Mouse (Mus musculus) hindbrain, embryonic 10.5 days (tissue): ENCODE measurements around the gene Duoxa1. TPM values are rescaled to one million over a fixed set of nuclear protein-coding genes. Genes with fewer than 3 reads are reported as not detected.
"Not testable (repeated sequence)": the region's sequence is repeated elsewhere in the genome, so short reads cannot be mapped to it uniquely, and the experiment has no call there.

ENCODE experiments used
- DNase-seq: peaks from one replicate; pipeline ENCODE4 v3.0.0-alpha.2; 2017; ENCODE audit warnings: low spot score
- H3K27ac ChIP-seq: fragments of 300-500 bp; sonication (generic); 2 replicates; pipeline ENCODE4 v1.5.1; 2016; ENCODE audit warnings: mild to moderate bottlenecking, moderate library complexity
- H3K27me3 ChIP-seq: fragments of 300-500 bp; sonication (generic); 2 replicates; pipeline ENCODE4 v1.6.1; 2016; ENCODE audit warnings: mild to moderate bottlenecking; ENCODE audit not compliant: poor library complexity, insufficient read depth, severe bottlenecking
- H3K36me3 ChIP-seq: fragments of 300-500 bp; sonication (generic); 2 replicates; pipeline ENCODE4 v1.6.1; 2016; ENCODE audit warnings: mild to moderate bottlenecking, moderate library complexity
- H3K4me1 ChIP-seq: fragments of 300-500 bp; sonication (generic); replicated peaks from 2 replicates; pipeline ENCODE4 v1.6.1; 2016; ENCODE audit warnings: mild to moderate bottlenecking
- H3K4me3 ChIP-seq: fragments of 300-500 bp; sonication (generic); 2 replicates; pipeline ENCODE4 v1.5.1; 2016; ENCODE audit warnings: mild to moderate bottlenecking, moderate library complexity
- H3K9me3 ChIP-seq: fragments of 300-500 bp; sonication (generic); 2 replicates; pipeline ENCODE4 v1.6.1; 2016; ENCODE audit warnings: mild to moderate bottlenecking, moderate library complexity
- WGBS: fragments of 180-500 bp; shearing (Covaris S2); methylation state at CpG from one replicate; pipeline ENCODE4 v1.1.7; 2016; 5-methylcytosine and 5-hydroxymethylcytosine counted together
- polyA plus RNA-seq: library from polyadenylated mRNA; unstranded; fragments of >200 nt; fragmentation: Nextera tagmentation; extraction: Ambion mirVana; gene quantifications from 2 replicates; pipeline ENCODE4 v1.2.1, GENCODE M21; 2016

Duoxa1 gene
- polyA plus RNA-seq, 1 experiment from 2014 or later: not detected

DNA sequence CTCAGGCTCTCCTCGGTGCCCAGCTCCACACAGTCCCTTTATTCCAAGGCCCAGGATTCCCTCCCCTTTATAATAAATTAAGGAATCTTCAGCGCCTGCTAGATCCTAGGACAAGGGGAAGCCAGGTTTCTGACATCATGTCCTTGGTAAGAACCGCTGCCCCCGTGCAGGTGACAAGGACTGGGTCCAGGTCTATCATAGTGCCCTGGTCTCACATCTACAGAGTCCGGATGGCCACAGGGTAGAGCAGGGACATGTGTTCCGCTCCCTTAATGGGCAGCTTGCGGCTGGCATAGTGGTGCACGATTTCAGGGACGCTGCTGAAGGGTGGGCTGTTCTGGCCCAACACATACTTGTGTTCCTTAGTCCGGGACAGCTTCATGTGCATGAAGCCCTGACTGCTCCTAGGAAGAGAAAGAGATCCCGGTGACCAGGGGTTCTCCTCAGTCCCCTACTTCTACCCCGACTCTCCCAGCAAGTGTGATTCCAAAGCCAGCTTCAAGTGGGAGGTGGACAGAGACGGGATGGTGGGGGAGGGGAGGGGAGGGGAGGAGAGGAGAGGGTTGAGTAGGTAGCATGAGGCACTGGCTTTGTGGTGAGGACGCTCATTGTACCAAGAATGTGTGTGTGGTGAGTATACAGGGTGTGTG, 35.7 kb upstream of the Duoxa1 start:
- Histone ChIP-seq H3K27me3 (no peaks in the 10 kb centered on the region), H3K4me3 (peak overlapping the region; percentile 64), H3K36me3 (peaks cover 34% of the 10 kb centered on the region), H3K9me3 (no peaks in the 10 kb centered on the region), H3K27ac (peak overlapping the region; percentile 99), H3K4me1 (peaks cover 58% of the 10 kb centered on the region)
- DNase-seq: no peak
- WGBS: 6% methylated on average over 14 of the region's 14 CpGs

DNA sequence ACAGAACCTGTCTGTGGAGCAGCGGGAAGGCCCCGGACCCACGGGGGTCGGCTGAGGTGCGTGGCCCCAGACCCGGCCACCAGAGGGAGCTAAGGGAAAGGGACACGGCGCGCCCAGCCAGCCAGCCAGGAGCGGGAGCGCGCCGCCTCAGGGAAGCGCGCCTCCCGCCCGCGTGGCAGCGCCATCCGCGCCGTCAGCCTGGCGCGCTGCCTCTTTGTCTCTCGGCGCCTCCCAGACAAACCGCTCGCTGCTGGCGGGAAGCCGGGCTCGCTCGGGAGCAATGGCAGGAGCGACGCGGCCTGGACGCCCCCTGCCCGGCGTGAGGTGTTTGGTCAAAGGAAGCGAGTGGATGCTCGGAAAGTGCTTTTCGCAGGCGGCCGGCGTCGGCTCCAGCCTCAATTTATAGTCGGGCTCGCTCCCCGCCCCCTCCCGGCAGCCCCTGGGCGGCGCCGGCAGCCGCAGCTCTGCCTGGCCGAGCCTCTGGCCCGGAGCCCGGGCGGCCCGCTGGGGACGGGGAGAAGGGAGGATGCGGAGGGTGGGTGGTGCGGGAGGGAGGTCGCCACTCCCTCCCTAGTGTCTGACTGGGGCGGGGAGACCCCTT, 35.1 kb upstream of the Duoxa1 start:
- Histone ChIP-seq H3K9me3 (no peaks in the 10 kb centered on the region), H3K4me3 (peak overlapping the region; percentile 64), H3K27ac (peak overlapping the region; percentile 99), H3K27me3 (no peaks in the 10 kb centered on the region), H3K36me3 (peaks cover 27% of the 10 kb centered on the region), H3K4me1 (peaks cover 52% of the 10 kb centered on the region)
- DNase-seq: peak; percentile 87
- WGBS: under 1% methylated on average over 63 of the region's 63 CpGs

DNA sequence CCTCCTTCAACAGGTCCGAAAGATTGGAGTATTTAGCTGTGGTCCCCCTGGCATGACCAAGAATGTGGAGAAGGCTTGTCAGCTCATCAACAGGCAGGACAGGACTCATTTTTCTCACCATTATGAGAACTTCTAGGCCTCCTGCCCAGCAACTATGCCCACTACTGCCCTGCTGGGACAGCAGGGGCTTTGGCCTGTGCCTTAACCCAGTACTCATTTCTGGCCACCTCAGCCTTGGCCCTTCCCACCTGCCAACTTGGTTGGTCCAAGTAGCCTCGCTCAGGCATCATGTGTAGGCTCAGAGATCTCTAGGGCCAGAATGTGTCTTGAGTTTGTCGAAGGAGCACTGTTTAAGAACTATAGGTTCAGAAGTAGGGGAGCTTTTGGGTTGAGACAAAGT, 33.7 kb upstream of the Duoxa1 start:
- peaks cover 17% of the 10 kb centered on the region for H3K36me3 ChIP-seq
- H3K27ac ChIP-seq: no peak overlapping the region
- no peaks in the 10 kb centered on the region for H3K27me3 ChIP-seq
- H3K4me1 ChIP-seq: peaks cover 39% of the 10 kb centered on the region
- no peak for DNase-seq
- no peaks in the 10 kb centered on the region for H3K9me3 ChIP-seq
- WGBS: 90% methylated on average over 3 of the region's 3 CpGs
- no peak overlapping the region for H3K4me3 ChIP-seq

DNA sequence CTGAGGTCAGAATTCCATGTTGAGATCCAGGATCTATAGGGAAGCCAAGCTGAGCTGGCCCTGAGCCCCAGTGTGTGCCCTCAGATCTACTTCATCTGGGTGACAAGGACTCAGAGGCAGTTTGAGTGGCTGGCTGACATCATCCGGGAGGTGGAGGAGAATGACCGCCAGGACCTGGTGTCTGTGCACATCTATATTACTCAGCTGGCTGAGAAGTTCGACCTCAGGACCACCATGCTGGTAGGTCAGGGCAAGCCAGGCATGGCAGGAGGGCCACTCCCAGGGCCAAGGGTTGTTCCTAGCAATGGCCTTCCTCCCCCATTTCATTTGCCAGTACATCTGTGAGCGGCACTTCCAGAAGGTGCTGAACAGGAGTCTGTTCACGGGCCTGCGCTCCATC, 32.6 kb upstream of the Duoxa1 start:
- not testable (repeated sequence) for DNase-seq, H3K27ac ChIP-seq, H3K36me3 ChIP-seq, H3K4me3 ChIP-seq, H3K27me3 ChIP-seq, H3K9me3 ChIP-seq
- WGBS: 90% methylated on average over 6 of the region's 6 CpGs
- peaks cover 28% of the 10 kb centered on the region for H3K4me1 ChIP-seq

DNA sequence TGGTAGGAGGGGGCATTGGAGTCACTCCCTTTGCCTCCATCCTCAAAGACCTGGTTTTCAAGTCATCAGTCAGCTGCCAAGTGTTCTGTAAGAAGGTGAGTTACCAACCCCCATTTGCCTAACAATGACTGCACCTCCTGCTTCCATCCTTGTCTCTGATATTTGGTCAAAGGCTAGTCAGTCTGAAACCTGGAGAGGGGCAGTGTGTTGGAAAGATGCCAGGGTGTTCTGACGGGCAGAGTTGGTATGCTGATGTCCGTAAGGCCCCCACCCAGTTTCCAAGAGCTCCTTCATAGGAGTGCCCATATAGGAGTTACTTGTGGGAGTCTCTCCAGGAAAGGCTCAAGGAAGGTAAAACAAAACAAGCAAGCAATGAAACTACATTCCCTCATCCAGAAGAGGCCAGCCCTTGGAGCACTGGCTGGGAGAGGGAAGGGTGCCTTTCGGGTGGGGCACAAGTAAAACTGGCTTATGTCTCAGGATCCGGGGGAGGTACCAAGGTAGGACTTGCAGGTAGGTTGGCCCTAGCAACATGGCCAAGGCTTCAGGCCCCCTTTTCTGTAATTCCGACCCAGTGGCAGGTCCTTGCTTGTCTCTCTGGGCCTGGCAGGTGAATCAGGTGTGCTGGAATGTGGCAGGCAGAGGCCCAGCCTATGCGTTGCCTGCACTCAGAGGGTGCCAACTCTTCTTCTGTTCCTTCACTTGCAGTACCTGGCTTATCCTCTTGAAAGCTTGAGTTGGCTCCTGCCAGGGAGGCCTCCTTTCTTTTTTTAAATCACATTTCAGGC, 31.8 kb upstream of the Duoxa1 start:
- DNase-seq: no peak
- no peak overlapping the region for H3K4me3 ChIP-seq
- H3K4me1 ChIP-seq: peaks cover 25% of the 10 kb centered on the region
- no peaks in the 10 kb centered on the region for H3K27me3 ChIP-seq
- H3K9me3 ChIP-seq: no peaks in the 10 kb centered on the region
- no peak overlapping the region for H3K27ac ChIP-seq
- peaks cover 6% of the 10 kb centered on the region; the same call in 1 of the 2 replicates for H3K36me3 ChIP-seq
- WGBS: 86% methylated on average over 6 of the region's 6 CpGs

DNA sequence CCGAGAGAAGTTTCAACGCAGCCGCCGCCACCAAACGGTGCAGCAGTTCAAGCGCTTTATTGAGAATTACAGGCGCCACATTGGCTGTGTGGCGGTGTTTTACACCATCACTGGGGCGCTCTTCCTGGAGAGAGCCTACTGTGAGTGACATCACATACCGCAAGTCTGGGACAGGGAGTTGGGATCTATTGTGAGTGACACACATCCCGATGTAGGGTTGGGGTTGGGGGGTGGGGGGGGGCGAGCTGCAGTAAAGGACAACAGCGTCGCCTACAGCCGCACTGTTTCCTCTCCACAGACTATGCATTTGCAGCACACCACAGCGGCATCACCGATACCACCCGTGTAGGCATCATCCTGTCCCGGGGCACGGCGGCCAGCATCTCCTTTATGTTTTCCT, 23.8 kb upstream of the Duoxa1 start:
- peaks cover 6% of the 10 kb centered on the region; the same call in 1 of the 2 replicates for H3K27me3 ChIP-seq
- H3K4me3 ChIP-seq: peak overlapping the region; percentile 26
- 62% methylated on average over 21 of the region's 21 CpGs for WGBS
- no peak overlapping the region for H3K27ac ChIP-seq
- no peaks in the 10 kb centered on the region for H3K9me3 ChIP-seq
- no peak for DNase-seq
- H3K36me3 ChIP-seq: no peaks in the 10 kb centered on the region
- H3K4me1 ChIP-seq: no peaks in the 10 kb centered on the region

DNA sequence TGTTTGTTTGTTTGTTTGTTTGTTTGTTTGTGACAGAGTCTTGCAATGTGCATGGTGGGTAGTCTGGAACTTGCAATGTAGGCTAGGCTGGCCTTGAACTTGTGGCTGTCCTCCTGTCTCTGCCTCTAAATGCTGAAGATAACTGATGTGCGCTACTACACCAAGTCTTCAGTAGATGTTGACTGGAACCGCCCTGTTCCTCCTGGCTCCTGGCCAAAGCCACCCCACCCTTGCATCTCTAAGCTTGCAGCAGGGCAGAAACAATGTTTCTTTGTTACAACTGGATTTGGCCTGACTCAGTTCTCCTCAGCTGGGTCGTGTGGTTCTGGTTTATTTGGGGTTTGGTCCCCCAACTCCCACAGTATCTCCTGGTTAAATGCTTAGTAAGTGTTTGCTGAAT, 20.6 kb upstream of the Duoxa1 start:
- no peak overlapping the region for H3K27ac ChIP-seq
- H3K4me3 ChIP-seq: no peak overlapping the region
- peaks cover 6% of the 10 kb centered on the region; the same call in 1 of the 2 replicates for H3K27me3 ChIP-seq
- no peaks in the 10 kb centered on the region for H3K36me3 ChIP-seq
- DNase-seq: no peak
- 86% methylated on average over 3 of the region's 3 CpGs for WGBS
- H3K9me3 ChIP-seq: no peaks in the 10 kb centered on the region
- H3K4me1 ChIP-seq: no peaks in the 10 kb centered on the region

DNA sequence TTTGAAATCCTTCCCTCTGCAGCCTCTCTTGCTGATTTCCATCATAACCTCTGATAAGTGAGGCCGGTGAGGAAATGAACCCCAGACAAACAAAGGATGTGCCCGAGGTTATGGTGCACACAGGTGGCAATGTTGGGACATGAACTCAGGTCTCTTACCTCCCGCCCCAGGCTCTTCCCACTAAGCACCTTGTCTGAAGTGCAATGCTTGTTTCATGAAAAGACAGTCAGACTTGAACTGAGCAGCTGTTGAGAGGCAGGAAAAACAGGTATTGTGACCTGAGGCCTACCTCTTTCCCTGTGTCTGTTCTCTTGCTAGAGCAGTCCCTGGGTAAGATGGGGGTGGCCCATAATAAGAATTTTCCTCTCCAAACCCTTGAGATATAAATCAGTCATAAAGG, 18.7 kb upstream of the Duoxa1 start:
- 0 out of 2 replicates have a peak, but pooled peaks cover 6% of the 10 kb centered on the region for H3K27me3 ChIP-seq
- no peak overlapping the region for H3K4me3 ChIP-seq
- H3K4me1 ChIP-seq: no peaks in the 10 kb centered on the region
- no peak overlapping the region for H3K27ac ChIP-seq
- no peak for DNase-seq
- H3K9me3 ChIP-seq: no peaks in the 10 kb centered on the region
- WGBS: 81% methylated on average over 3 of the region's 3 CpGs
- no peaks in the 10 kb centered on the region for H3K36me3 ChIP-seq

DNA sequence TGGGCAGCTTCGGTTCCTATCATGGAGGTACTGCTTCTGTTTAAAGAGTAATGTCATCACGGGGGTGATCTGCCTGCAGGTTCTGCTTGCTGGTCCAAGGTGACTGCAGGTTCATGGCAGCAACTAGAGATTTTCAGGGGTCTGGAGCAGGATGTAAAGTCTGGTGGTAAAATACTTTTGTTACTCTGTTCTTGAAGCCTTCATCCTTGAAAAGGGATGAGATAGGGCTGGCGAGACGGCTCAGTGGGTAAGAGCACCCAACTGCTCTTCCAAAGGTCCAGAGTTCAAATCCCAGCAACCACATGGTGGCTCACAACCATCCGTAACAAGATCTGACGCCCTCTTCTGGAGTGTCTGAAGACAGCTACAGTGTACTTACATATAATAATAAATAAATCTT, 16.8 kb upstream of the Duoxa1 start:
- H3K27ac ChIP-seq, H3K36me3 ChIP-seq, DNase-seq, H3K4me3 ChIP-seq, H3K27me3 ChIP-seq, H3K9me3 ChIP-seq, H3K4me1 ChIP-seq: not testable (repeated sequence)
- 85% methylated on average over 6 of the region's 6 CpGs for WGBS

DNA sequence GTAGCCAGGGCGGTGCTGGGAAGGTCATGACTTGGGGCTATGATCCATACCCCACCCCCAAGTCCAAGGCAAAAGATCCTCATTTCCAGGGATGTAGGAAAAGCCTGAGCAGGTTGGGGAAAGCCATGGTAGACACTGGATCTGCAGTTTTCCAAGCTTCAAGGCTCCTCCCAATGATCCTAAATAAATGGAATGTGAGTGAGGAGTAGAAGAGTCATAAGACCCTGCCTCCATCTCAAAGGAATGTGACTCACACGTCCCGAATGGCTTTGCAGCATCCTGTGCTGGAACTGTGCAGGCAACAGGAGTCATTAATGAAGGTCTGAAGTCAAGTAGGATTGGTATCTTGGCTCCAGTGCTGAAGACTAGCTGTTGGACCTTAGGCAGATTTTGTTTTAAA, 14.5 kb upstream of the Duoxa1 start:
- WGBS: 71% methylated on average over 3 of the region's 3 CpGs
- H3K27me3 ChIP-seq: no peaks in the 10 kb centered on the region
- H3K27ac ChIP-seq: no peak overlapping the region
- H3K36me3 ChIP-seq: no peaks in the 10 kb centered on the region
- DNase-seq: no peak
- no peaks in the 10 kb centered on the region for H3K9me3 ChIP-seq
- no peaks in the 10 kb centered on the region for H3K4me1 ChIP-seq
- H3K4me3 ChIP-seq: no peak overlapping the region

DNA sequence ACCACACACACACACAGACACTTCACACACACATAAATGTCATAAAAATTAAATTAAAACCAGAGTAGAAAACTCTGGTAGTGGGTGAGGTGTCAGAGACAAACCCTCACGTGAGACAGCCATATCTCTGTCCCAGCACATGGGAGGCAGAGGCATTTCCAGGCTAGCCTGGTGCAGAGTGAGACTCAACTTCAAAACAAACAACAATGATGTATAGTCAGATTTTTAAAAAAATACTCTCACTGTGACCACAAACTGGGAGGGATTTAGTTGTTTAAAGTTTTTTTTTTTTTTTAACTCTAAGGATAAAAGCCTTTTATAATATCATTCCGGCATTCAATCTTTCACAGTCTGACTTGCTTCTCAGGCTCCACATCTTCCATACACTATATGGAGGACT, 11.8 kb upstream of the Duoxa1 start:
- Histone ChIP-seq H3K4me3 (no peak overlapping the region), H3K27me3 (no peaks in the 10 kb centered on the region), H3K9me3 (no peaks in the 10 kb centered on the region), H3K36me3 (no peaks in the 10 kb centered on the region), H3K27ac (no peak overlapping the region), H3K4me1 (no peaks in the 10 kb centered on the region)
- 75% methylated on average over 2 of the region's 2 CpGs for WGBS
- no peak for DNase-seq

DNA sequence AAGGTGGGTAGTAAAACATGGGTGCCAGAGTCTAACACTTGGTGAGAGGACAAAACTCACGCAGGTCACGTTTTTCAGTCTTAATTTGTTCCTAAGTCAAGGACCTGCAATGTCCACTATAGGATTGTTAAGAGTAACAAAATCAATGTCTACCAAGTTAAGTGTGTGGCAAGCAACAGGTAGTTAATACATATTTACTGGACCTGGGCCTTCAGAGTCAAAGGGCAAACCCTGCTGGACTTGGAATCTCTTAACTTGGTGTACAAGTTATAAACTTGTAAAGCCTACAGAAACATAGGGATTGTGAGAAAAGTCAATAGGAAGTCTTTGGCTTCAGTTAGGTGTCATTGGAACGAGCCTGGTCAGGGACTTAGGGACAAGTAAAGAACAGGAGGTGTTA, 11.1 kb upstream of the Duoxa1 start:
- WGBS: 89% methylated on average over 3 of the region's 3 CpGs
- no peaks in the 10 kb centered on the region for H3K9me3 ChIP-seq
- DNase-seq: no peak

DNA sequence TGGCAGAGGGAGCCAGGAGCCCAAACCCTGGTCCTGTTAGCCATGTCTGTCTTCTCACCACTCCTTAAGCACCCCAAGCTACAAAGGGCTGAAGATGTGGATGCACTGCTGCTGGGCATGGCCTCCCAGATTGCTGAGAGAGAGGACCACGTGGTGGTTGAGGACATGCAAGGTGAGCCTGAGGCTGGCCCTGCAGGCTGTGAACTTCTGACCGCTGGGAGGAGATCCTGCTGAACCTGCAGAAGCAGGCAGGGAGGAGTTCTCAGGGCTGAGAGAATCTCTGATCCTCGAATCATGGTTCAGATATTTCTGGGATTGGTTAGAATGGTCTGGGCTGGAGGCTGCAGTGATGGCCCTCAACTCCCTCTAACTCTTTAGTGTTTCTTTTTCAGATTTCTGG, 10.4 kb upstream of the Duoxa1 start:
- Histone ChIP-seq H3K36me3 (no peaks in the 10 kb centered on the region), H3K27ac (no peak overlapping the region), H3K4me1 (no peaks in the 10 kb centered on the region), H3K27me3 (0 out of 2 replicates have a peak, but pooled peaks cover 3% of the 10 kb centered on the region), H3K4me3 (no peak overlapping the region), H3K9me3 (no peaks in the 10 kb centered on the region)
- DNase-seq: no peak
- 54% methylated on average over 3 of the region's 3 CpGs for WGBS

More for the DNA sequence above, 11.1 kb upstream of the Duoxa1 start:
- Histone ChIP-seq H3K27me3 (no peaks in the 10 kb centered on the region), H3K36me3 (no peaks in the 10 kb centered on the region), H3K4me3 (no peak overlapping the region), H3K27ac (no peak overlapping the region), H3K4me1 (no peaks in the 10 kb centered on the region)
